Mouse (Mus musculus): Measurements from ENCODE around the gene Thra. TPM values are rescaled to one million over a fixed set of nuclear protein-coding genes. Genes with fewer than 3 reads are reported as not detected.
A peak's percentile ranks its signal among the peaks of the same experiment; 100 is the strongest.

The Thra gene
- total and polyA plus RNA-seq, 3 experiments: 22.0 to 50.9 TPM; not detected in 1

GRCm38 (mm10) chr11:98788550-98789218 is 48.2 kb downstream of the Thra start (continued):
- TF ChIP-seq POLR2AphosphoS5 (IDR thresholded peaks at IDR 0.05; ENCODE audit: borderline replicate concordance, low read depth, low read length): no peak
- TF ChIP-seq GATA1 (IDR thresholded peaks at IDR 0.05; ENCODE audit: low read depth, low read length): no peak
- peak; percentile 96 for TF ChIP-seq USF1 (IDR thresholded peaks at IDR 0.05; ENCODE audit: low read depth, low read length)
- TF ChIP-seq E2F4 (IDR thresholded peaks at IDR 0.05; ENCODE audit: borderline replicate concordance, low read depth, low read length): no peak
- TF ChIP-seq MEF2A (IDR thresholded peaks at IDR 0.05; ENCODE audit: extremely low read depth, insufficient replicate concordance, low read depth, low read length, poor library complexity, severe bottlenecking): no peak
- no peak; the same call in 1 of the 2 replicates for TF ChIP-seq TAL1 (IDR thresholded peaks at IDR 0.05; ENCODE audit: low read length)
- no peak; the same call in 1 of the 2 replicates for TF ChIP-seq KAT2A (conservative IDR thresholded peaks at IDR 0.05; ENCODE audit: low read depth, low read length)
- TF ChIP-seq HCFC1 (IDR thresholded peaks at IDR 0.05; ENCODE audit: low read depth, low read length): peak; percentile 90
- peak; percentile 100 for TF ChIP-seq SIN3A (IDR thresholded peaks at IDR 0.05; ENCODE audit: low read length)
- no peak for TF ChIP-seq CHD2 (IDR thresholded peaks at IDR 0.05; ENCODE audit: low read length)
- no peak for TF ChIP-seq NRF1 (IDR thresholded peaks at IDR 0.05; ENCODE audit: insufficient read depth, low read depth, low read length, poor library complexity, severe bottlenecking)
- TF ChIP-seq ZC3H11A (IDR thresholded peaks at IDR 0.05; ENCODE audit: low read depth, low read length): peak; percentile 89

- Histone ChIP-seq H3K9ac (ENCODE audit: control insufficient read depth, low read depth, low read length, poor library complexity, severe bottlenecking) (peak overlapping the region; percentile 95), H3K4me1 (ENCODE audit: control insufficient read depth in 1 of 2, insufficient read depth in 2 of 2, low read length in 2 of 2) (peaks cover 18 to 51% of the 10 kb centered on the region in 2 experiments), H3K36me3 (ENCODE audit: control insufficient read depth in 1 of 2, insufficient read depth in 2 of 2, low read length in 2 of 2) (peaks cover 0 to 53% of the 10 kb centered on the region in 2 experiments; a peak in 2 of 4 replicates), H3K27ac (ENCODE audit: control insufficient read depth, low read depth, low read length) (peak overlapping the region; percentile 87), H3K27me3 (ENCODE audit: control insufficient read depth in 1 of 2, insufficient read depth in 2 of 2, low read length in 2 of 2) (no peaks in the 10 kb centered on the region), H3K9me3 (replicated peaks; ENCODE audit: insufficient read depth, low read length) (no peaks in the 10 kb centered on the region), H3K79me2 (ENCODE audit: control insufficient read depth, insufficient read depth, low read length, poor library complexity) (peaks cover 6% of the 10 kb centered on the region), H3K4me3 (ENCODE audit: control insufficient read depth in 1 of 2, insufficient read depth in 1 of 2, low read depth in 2 of 2, low read length in 2 of 2) (peak overlapping the region; percentile 39 to 70)
- peak in 1 of 2 experiments; percentile 5; a peak in 2 of 4 replicates for TF ChIP-seq POLR2A (IDR thresholded peaks at IDR 0.05; ENCODE audit: control insufficient read depth in 1 of 2, insufficient read depth in 1 of 2, low read depth in 1 of 2, low read length in 2 of 2, poor library complexity in 1 of 2)
- no peak for TF ChIP-seq POLR2AphosphoS2 (IDR thresholded peaks at IDR 0.05; ENCODE audit: low read length)
- 0 out of 2 replicates have a peak, but pooled peaks have one; percentile 25 for TF ChIP-seq UBTF (IDR thresholded peaks at IDR 0.05; ENCODE audit: borderline replicate concordance, insufficient read depth, low read depth, low read length)
- no peak for TF ChIP-seq KAT2A (conservative IDR thresholded peaks at IDR 0.05; ENCODE audit: low read depth, low read length)
- TF ChIP-seq ZNF384 (IDR thresholded peaks at IDR 0.05; ENCODE audit: low read depth, low read length): peak; percentile 75
- no peak for TF ChIP-seq SMC3 (IDR thresholded peaks at IDR 0.05; ENCODE audit: low read depth, low read length)
- TF ChIP-seq ZC3H11A (IDR thresholded peaks at IDR 0.05; ENCODE audit: low read depth, low read length): no peak
- no peak for TF ChIP-seq USF2 (IDR thresholded peaks at IDR 0.05; ENCODE audit: borderline replicate concordance in 1 of 2, insufficient read depth in 1 of 2, low read depth in 1 of 2, low read length in 2 of 2)
- no peak for TF ChIP-seq JUND (IDR thresholded peaks at IDR 0.05; ENCODE audit: low read depth, low read length)
- peak; percentile 39 for TF ChIP-seq SIN3A (IDR thresholded peaks at IDR 0.05; ENCODE audit: low read length)
- DNase-seq (ENCODE audit: low read depth, low spot score): no peak
Observed at GRCm38 (mm10) chr11:98789219-98789807, 48.9 kb downstream of the Thra start.

Measured in MEL (cell line).